Mouse (Mus musculus): Measurements from ENCODE around the gene Majin. TPM values are rescaled to one million over a fixed set of nuclear protein-coding genes. Genes with fewer than 3 reads are reported as not detected.

Gene Majin
- polyA plus RNA-seq, 1 experiment from 2014 or later, result not detected

GRCm38 (mm10) chr19:6233647-6234046 is 49.5 kb downstream of the Majin start:
- peaks cover 16% of the 10 kb centered on the region for H3K4me1 ChIP-seq
- no peak for ATAC-seq (ENCODE audit: low FRiP score)
- H3K27me3 ChIP-seq, result no peaks in the 10 kb centered on the region
- no peak overlapping the region for H3K4me3 ChIP-seq
- no peaks in the 10 kb centered on the region for H3K9me3 ChIP-seq (replicated peaks)
- no peak overlapping the region for H3K27ac ChIP-seq
- peaks cover 49% of the 10 kb centered on the region for H3K36me3 ChIP-seq
- H3K9ac ChIP-seq, result no peak overlapping the region
- 84% methylated on average over 16 of the region's 16 CpGs for WGBS
- no peak overlapping the region for H3K4me2 ChIP-seq (replicated peaks)

- WGBS, result 76% methylated on average over 11 of the region's 11 CpGs
- Histone ChIP-seq H3K4me3 (peak overlapping the region; percentile 66), H3K9me3 (replicated peaks) (no peaks in the 10 kb centered on the region), H3K4me1 (peaks cover 16% of the 10 kb centered on the region), H3K9ac (peak overlapping the region; percentile 86), H3K36me3 (peaks cover 40% of the 10 kb centered on the region), H3K27me3 (no peaks in the 10 kb centered on the region), H3K4me2 (replicated peaks) (peak overlapping the region; percentile 75), H3K27ac (no peak overlapping the region; the same call in 1 of the 2 replicates)
- peak; percentile 1; the same call in 1 of the 2 replicates for ATAC-seq (ENCODE audit: low FRiP score)
Measured at GRCm38 (mm10) chr19:6234337-6235083, 50.3 kb downstream of the Majin start.

DNA sequence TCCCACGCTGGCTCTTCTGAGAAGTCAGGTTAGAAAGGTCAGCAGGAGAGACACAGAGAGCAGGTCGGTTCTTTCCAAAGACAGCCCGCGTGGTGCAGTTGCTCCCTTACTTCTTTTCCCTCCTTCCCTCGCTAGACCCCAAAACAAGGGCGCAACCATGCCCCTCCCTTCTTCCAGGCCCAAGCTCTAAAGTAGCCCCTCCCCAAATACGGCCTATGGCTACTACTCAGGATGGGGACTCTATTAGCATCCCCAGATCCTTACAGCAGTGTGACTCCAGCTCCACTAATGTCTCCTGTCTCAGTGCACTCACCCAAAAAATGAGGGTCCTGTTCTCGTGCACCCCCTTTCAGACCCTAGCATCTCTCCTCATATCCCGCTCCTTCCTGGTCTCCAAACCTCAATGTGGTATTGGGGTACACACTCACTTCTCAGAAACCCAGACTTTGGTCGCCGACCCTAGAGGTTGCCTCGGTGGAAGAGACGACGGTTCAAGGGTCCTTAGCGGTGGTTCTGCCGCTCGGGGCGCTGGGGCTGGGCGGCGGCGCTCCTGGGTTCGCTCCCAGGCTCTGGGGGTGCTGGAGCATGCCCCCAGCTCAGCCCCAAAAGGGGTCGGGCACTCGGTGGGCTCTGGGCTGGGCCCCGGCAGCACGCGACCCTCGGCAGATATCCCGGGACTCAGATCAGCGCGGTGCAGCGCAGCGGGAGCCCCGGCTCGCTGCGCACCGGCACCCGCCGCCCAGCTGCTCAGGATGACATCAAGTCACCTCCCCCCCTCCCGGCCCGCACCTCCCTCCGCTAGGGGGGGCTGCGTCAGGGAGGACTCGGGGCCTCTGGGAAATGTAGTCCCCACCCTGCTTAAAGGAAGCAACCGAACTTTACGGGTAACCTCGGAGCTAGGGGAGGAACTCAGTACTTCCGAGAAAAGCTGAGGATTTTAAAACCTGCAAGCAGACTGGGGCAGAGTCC is 51.2 kb downstream of the Majin start, which contains the start of gene Ppp2r5b:
Gene Ppp2r5b (minus strand): TSS at position 789 of the 969 bp plus-strand sequence.
- peaks cover 32% of the 10 kb centered on the region for H3K36me3 ChIP-seq
- 2% methylated on average over 38 of the region's 48 CpGs for WGBS
- H3K9ac ChIP-seq, result peak within 1 kb of the TSS; percentile 86
- no peaks in the 10 kb centered on the region for H3K27me3 ChIP-seq
- H3K4me2 ChIP-seq (replicated peaks), result peak within 1 kb of the TSS; percentile 75
- H3K4me1 ChIP-seq, result peaks cover 16% of the 10 kb centered on the region
- H3K27ac ChIP-seq, result peak within 1 kb of the TSS; percentile 91
- no peaks in the 10 kb centered on the region for H3K9me3 ChIP-seq (replicated peaks)
- peak; percentile 93 for ATAC-seq (ENCODE audit: low FRiP score)
- peak within 1 kb of the TSS; percentile 66 for H3K4me3 ChIP-seq

DNA sequence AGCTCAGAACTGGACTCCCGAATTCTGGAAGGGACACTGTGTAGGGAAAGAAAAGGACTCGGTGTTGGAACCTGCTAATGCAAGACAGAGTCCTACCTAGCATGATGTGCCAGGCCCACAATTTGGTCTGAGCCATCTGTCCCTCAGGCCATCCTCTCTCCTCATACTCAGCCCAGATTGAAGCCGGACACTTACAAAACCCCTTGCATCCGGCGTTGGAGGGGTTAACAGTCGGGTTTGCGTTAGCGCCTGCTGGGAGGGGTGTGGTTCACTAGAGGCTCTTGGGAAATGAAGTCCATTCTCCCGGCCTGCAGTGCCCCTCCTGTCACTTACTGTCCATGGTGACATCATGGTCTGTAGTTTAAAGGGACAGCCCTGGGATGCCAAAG is 51.9 kb downstream of the Majin start:
- H3K27ac ChIP-seq, result peak overlapping the region; percentile 91
- WGBS, result under 1% methylated on average over 9 of the region's 9 CpGs
- peak overlapping the region; percentile 86 for H3K9ac ChIP-seq
- peaks cover 16% of the 10 kb centered on the region for H3K4me1 ChIP-seq
- H3K9me3 ChIP-seq (replicated peaks), result no peaks in the 10 kb centered on the region
- peak; percentile 88 for ATAC-seq (ENCODE audit: low FRiP score)
- no peaks in the 10 kb centered on the region for H3K27me3 ChIP-seq
- peaks cover 25% of the 10 kb centered on the region for H3K36me3 ChIP-seq
- H3K4me2 ChIP-seq (replicated peaks), result peak overlapping the region; percentile 75
- peak overlapping the region; percentile 66 for H3K4me3 ChIP-seq

GRCm38 (mm10) chr19:6236842-6237241 is 52.7 kb downstream of the Majin start:
- H3K36me3 ChIP-seq, result peaks cover 17% of the 10 kb centered on the region; the same call in 1 of the 2 replicates
- WGBS, result 67% methylated on average over 7 of the region's 7 CpGs
- no peak for ATAC-seq (ENCODE audit: low FRiP score)
- H3K4me2 ChIP-seq (replicated peaks), result no peak overlapping the region
- peaks cover 16% of the 10 kb centered on the region for H3K4me1 ChIP-seq
- no peaks in the 10 kb centered on the region for H3K9me3 ChIP-seq (replicated peaks)
- no peak overlapping the region for H3K9ac ChIP-seq
- H3K4me3 ChIP-seq, result no peak overlapping the region; the same call in 1 of the 2 replicates
- H3K27ac ChIP-seq, result no peak overlapping the region
- H3K27me3 ChIP-seq, result no peaks in the 10 kb centered on the region

- Histone ChIP-seq H3K9ac (no peak overlapping the region), H3K4me2 (replicated peaks) (no peak overlapping the region), H3K36me3 (0 out of 2 replicates have a peak, but pooled peaks cover under 1% of the 10 kb centered on the region), H3K27me3 (no peaks in the 10 kb centered on the region), H3K4me1 (peaks cover 28% of the 10 kb centered on the region), H3K27ac (no peak overlapping the region), H3K9me3 (replicated peaks) (no peaks in the 10 kb centered on the region), H3K4me3 (no peak overlapping the region)
- no peak for ATAC-seq (ENCODE audit: low FRiP score)
Measured at GRCm38 (mm10) chr19:6238740-6239139, 54.6 kb downstream of the Majin start.

DNA sequence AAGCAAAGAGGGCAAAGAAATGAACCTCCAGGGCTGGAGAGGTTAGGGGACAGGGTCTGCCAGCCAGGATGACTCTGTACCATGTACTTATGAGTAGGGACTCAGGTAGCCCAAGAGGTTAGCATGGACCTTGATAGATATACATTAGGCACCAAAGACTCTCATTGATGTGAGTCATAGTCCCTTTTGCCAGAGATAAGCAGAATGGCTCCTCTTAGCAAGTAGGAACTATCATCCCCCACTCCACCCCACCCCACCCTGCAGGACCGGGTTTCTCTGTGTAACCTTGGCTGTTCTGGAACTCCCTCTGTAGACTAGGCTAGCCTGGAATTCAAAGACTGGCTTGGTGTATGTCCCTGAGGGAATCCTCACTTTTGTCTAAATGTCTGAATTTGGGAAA is 55.9 kb downstream of the Majin start:
- 65% methylated on average over 1 of the region's 1 CpGs for WGBS
- Histone ChIP-seq H3K27me3 (no peaks in the 10 kb centered on the region), H3K4me2 (replicated peaks) (no peak overlapping the region), H3K4me1 (peaks cover 16% of the 10 kb centered on the region), H3K9me3 (replicated peaks) (no peaks in the 10 kb centered on the region), H3K4me3 (no peak overlapping the region), H3K36me3 (peaks cover 10% of the 10 kb centered on the region), H3K27ac (no peak overlapping the region), H3K9ac (no peak overlapping the region)
- no peak for ATAC-seq (ENCODE audit: low FRiP score)

GRCm38 (mm10) chr19:6240725-6241124 is 56.5 kb downstream of the Majin start:
- Histone ChIP-seq H3K9me3 (replicated peaks) (no peaks in the 10 kb centered on the region), H3K27ac (no peak overlapping the region)

DNA sequence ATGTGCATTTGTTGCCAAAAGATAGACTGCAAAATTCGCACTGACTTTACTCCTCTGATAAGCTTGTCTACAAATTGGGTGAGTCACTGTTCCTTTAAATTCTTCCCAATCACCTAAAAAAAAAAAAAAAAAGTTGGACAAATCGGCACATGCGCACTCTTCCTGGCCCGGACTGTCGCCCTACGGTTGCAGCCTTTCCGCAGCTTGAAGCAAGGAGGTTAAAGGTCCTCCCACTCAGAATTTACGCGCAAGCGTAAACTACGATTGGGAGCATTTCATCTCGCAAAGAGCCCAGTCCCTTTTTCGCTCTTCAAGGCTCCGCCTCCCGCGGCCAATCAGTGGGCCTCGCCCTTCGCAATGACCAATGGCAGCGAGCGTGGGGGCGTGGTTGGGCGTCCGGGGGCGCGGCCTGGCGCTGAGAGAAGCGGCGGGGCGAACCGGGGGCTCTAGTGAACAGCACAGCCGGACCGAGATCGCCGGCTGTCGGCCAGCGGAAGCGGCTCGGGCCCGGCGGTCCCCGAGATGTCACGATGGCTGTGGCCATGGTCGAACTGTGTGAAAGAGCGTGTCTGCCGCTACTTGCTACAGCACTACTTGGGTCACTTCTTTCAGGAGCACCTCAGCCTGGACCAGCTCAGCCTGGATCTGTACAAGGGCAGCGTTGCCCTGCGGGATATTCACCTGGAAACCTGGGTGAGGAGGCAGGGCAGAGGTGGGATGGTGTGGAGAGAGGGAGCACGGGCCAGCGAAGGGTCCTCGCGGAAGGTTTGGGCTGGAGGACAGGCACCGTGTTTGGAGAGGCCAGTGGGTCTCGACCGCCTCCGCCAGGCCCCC is 57.3 kb downstream of the Majin start, which contains the start of gene Atg2a:
Gene Atg2a (plus strand): TSS at position 395 of the 834 bp plus-strand sequence.
- peak within 1 kb of the TSS; percentile 93 for H3K4me2 ChIP-seq (replicated peaks)
- no peaks in the 10 kb centered on the region for H3K9me3 ChIP-seq (replicated peaks)
- peak within 1 kb of the TSS; percentile 72 for H3K27ac ChIP-seq
- peaks cover 23% of the 10 kb centered on the region for H3K36me3 ChIP-seq
- WGBS, result under 1% methylated on average over 55 of the region's 55 CpGs
- no peaks in the 10 kb centered on the region for H3K27me3 ChIP-seq
- peak; percentile 94 for ATAC-seq (ENCODE audit: low FRiP score)
- peak within 1 kb of the TSS; percentile 93 for H3K9ac ChIP-seq
- H3K4me1 ChIP-seq, result peaks cover 12% of the 10 kb centered on the region
- H3K4me3 ChIP-seq, result peak within 1 kb of the TSS; percentile 85

More at GRCm38 (mm10) chr19:6240725-6241124, 56.5 kb downstream of the Majin start:
- Histone ChIP-seq H3K36me3 (peaks cover 16% of the 10 kb centered on the region), H3K4me3 (no peak overlapping the region), H3K4me1 (peaks cover 15% of the 10 kb centered on the region), H3K27me3 (no peaks in the 10 kb centered on the region), H3K4me2 (replicated peaks) (peak overlapping the region; percentile 93; the same call in 1 of the 2 replicates), H3K9ac (no peak overlapping the region)
- no peak for ATAC-seq (ENCODE audit: low FRiP score)
- 45% methylated on average over 5 of the region's 5 CpGs for WGBS

GRCm38 (mm10) chr19:6242281-6242680 is 58.1 kb downstream of the Majin start:
- Histone ChIP-seq H3K27ac (0 out of 2 replicates have a peak overlapping the region, but pooled peaks have one; percentile 72), H3K27me3 (no peaks in the 10 kb centered on the region), H3K4me3 (peak overlapping the region; percentile 85), H3K9me3 (replicated peaks) (no peaks in the 10 kb centered on the region), H3K4me2 (replicated peaks) (peak overlapping the region; percentile 93), H3K36me3 (peaks cover 30% of the 10 kb centered on the region), H3K4me1 (peaks cover 12% of the 10 kb centered on the region), H3K9ac (peak overlapping the region; percentile 93)
- no peak for ATAC-seq (ENCODE audit: low FRiP score)
- 0% methylated on average over 4 of the region's 4 CpGs for WGBS

DNA sequence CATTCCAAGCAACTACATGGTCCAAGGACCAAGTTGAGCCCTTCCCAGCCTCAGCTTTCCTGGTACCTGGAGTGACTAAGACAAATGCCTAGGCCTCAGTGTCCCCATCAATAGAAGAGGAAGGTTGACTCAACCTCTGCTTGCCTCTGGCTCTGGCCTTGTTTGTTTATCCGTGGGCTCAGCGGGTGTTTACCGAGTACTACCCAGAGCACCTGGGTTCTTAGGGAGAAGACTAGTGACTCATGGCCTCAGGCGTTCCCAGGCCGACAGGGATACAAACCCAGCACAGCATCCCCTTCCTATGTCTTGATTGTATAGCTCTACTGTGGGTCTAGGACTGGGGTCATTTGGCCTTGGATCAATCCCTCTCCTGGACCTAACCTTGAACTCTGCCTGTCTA is 59.0 kb downstream of the Majin start:
- H3K27ac ChIP-seq, result no peak overlapping the region
- no peaks in the 10 kb centered on the region for H3K9me3 ChIP-seq (replicated peaks)
- no peak overlapping the region for H3K4me2 ChIP-seq (replicated peaks)
- WGBS, result 84% methylated on average over 5 of the region's 5 CpGs
- H3K27me3 ChIP-seq, result no peaks in the 10 kb centered on the region
- peaks cover 12% of the 10 kb centered on the region for H3K4me1 ChIP-seq
- no peak overlapping the region for H3K9ac ChIP-seq
- ATAC-seq (ENCODE audit: low FRiP score), result no peak
- H3K4me3 ChIP-seq, result no peak overlapping the region
- peaks cover 40% of the 10 kb centered on the region for H3K36me3 ChIP-seq
